Mouse (Mus musculus) CH12.LX (cell line): ENCODE data around the gene Mgarp. TPM values are rescaled to one million over a fixed set of nuclear protein-coding genes. Genes with fewer than 3 reads are reported as not detected.

Experiments
- DNase-seq: peaks from one replicate; pipeline ENCODE4 v3.0.0-alpha.2; 2013; ENCODE audit errors: extremely low read depth
- H3K27ac ChIP-seq: 2 replicates; pipeline ENCODE4 v1.5.1; 2012; ENCODE audit warnings: low read depth, mild to moderate bottlenecking, control low read depth, moderate library complexity; ENCODE audit not compliant: insufficient read depth
- H3K27me3 ChIP-seq: replicated peaks from 2 replicates; pipeline ENCODE3; 2012; ENCODE audit warnings: inconsistent platforms
- H3K36me3 ChIP-seq, 2 experiments: replicated peaks in 1 of 2; 2 replicates each; pipeline versions ENCODE3 to v1.6.1; 2012; ENCODE audit warnings: inconsistent platforms in 1 of 2, low read length in 1 of 2, mild to moderate bottlenecking in 1 of 2, mixed read lengths in 1 of 2, moderate library complexity in 1 of 2; ENCODE audit not compliant: control insufficient read depth in 1 of 2, insufficient read depth in 1 of 2
- H3K4me1 ChIP-seq, 2 experiments: 2 replicates each; pipeline ENCODE4 v1.6.1; 2012; ENCODE audit warnings: inconsistent platforms in 1 of 2, moderate library complexity in 1 of 2; ENCODE audit not compliant: insufficient read depth in 2 of 2, control insufficient read depth in 1 of 2
- H3K4me2 ChIP-seq: 2 replicates; pipeline ENCODE4 v1.6.1; 2012; ENCODE audit warnings: low read depth, mild to moderate bottlenecking, control low read depth; ENCODE audit not compliant: poor library complexity, insufficient read depth, severe bottlenecking
- H3K4me3 ChIP-seq, 3 experiments: fragments of 150-350 bp in 1 of 3; sonication (generic) in 1 of 3; replicated peaks in 1 of 3; 2 replicates each; pipeline versions ENCODE3 to v1.5.1; 2011 to 2012; ENCODE audit warnings: low read depth in 2 of 3, low read length in 2 of 3, mild to moderate bottlenecking in 2 of 3, moderate library complexity in 2 of 3, control low read depth in 1 of 3, improper control_type of control experiment in 1 of 3, inconsistent platforms in 1 of 3, mixed read lengths in 1 of 3; ENCODE audit not compliant: poor library complexity in 1 of 3
- H3K79me2 ChIP-seq: replicated peaks from 2 replicates; pipeline ENCODE4 v1.6.1; 2012; ENCODE audit warnings: mild to moderate bottlenecking, moderate library complexity; ENCODE audit not compliant: control insufficient read depth, poor library complexity, insufficient read depth, severe bottlenecking; ENCODE audit errors: extremely low read depth
- H3K9ac ChIP-seq: 2 replicates; pipeline ENCODE4 v1.6.1; 2012; ENCODE audit warnings: low read depth, mild to moderate bottlenecking, control low read depth, moderate library complexity; ENCODE audit not compliant: insufficient read depth
- H3K9me3 ChIP-seq: replicated peaks from 2 replicates; pipeline ENCODE3; 2012; ENCODE audit warnings: low read length, inconsistent platforms, mixed read lengths
- CHD1 ChIP-seq: IDR thresholded peaks from 2 replicates; pipeline ENCODE4 v1.6.1; 2012; ENCODE audit warnings: low read depth, low read length, improper control_type of control experiment, inconsistent platforms
- E2F4 ChIP-seq: IDR thresholded peaks from 2 replicates; pipeline ENCODE4 v1.6.1; 2011; ENCODE audit warnings: low read depth, low read length, improper control_type of control experiment; ENCODE audit not compliant: insufficient replicate concordance
- ELF1 ChIP-seq: IDR thresholded peaks from 2 replicates; pipeline ENCODE4 v1.6.1; 2014; ENCODE audit warnings: low read depth, mild to moderate bottlenecking, inconsistent platforms, low read length, improper control_type of control experiment
- EP300 ChIP-seq: IDR thresholded peaks from 2 replicates; pipeline ENCODE4 v1.6.1; 2011; ENCODE audit warnings: low read length, improper control_type of control experiment
- ETS1 ChIP-seq: conservative IDR thresholded peaks from 2 replicates; pipeline ENCODE4 v1.6.1; 2012; ENCODE audit warnings: low read depth, mild to moderate bottlenecking, inconsistent platforms, low read length, improper control_type of control experiment, moderate library complexity
- GABPA ChIP-seq: IDR thresholded peaks from 2 replicates; pipeline ENCODE4 v1.6.1; 2012; ENCODE audit warnings: low read depth, low read length, improper control_type of control experiment, inconsistent platforms; ENCODE audit not compliant: insufficient replicate concordance
- HCFC1 ChIP-seq: IDR thresholded peaks from 2 replicates; pipeline ENCODE4 v1.6.1; 2012; ENCODE audit warnings: low read depth, mild to moderate bottlenecking, inconsistent platforms, low read length, improper control_type of control experiment
- IRF4 ChIP-seq: IDR thresholded peaks from 2 replicates; pipeline ENCODE4 v1.6.1; 2014; ENCODE audit warnings: low read depth, mild to moderate bottlenecking, inconsistent platforms, low read length, improper control_type of control experiment
- JUN ChIP-seq: IDR thresholded peaks from 2 replicates; pipeline ENCODE4 v1.6.1; 2011; ENCODE audit warnings: low read depth, mild to moderate bottlenecking, low read length, improper control_type of control experiment, moderate library complexity; ENCODE audit not compliant: insufficient read depth
- JUND ChIP-seq: conservative IDR thresholded peaks from 2 replicates; pipeline ENCODE4 v1.6.1; 2011; ENCODE audit warnings: low read depth, low read length, improper control_type of control experiment
- KAT2A ChIP-seq: IDR thresholded peaks from 2 replicates; pipeline ENCODE4 v1.6.1; 2012; ENCODE audit warnings: low read length, improper control_type of control experiment, inconsistent platforms; ENCODE audit not compliant: insufficient replicate concordance
- MAFK ChIP-seq: IDR thresholded peaks from 2 replicates; pipeline ENCODE4 v1.6.1; 2011; ENCODE audit warnings: low read length, improper control_type of control experiment; ENCODE audit not compliant: insufficient replicate concordance
- MAX ChIP-seq: IDR thresholded peaks from 2 replicates; pipeline ENCODE4 v1.6.1; 2011; ENCODE audit warnings: low read length, improper control_type of control experiment
- MAZ ChIP-seq: IDR thresholded peaks from 2 replicates; pipeline ENCODE4 v1.6.1; 2012; ENCODE audit warnings: low read depth, mild to moderate bottlenecking, inconsistent platforms, low read length, improper control_type of control experiment, moderate library complexity
- MEF2A ChIP-seq: IDR thresholded peaks from 2 replicates; pipeline ENCODE4 v1.6.1; 2014; ENCODE audit warnings: low read depth, mild to moderate bottlenecking, inconsistent platforms, low read length, improper control_type of control experiment, borderline replicate concordance
- MXI1 ChIP-seq: IDR thresholded peaks from 2 replicates; pipeline ENCODE4 v1.6.1; 2011; ENCODE audit warnings: mild to moderate bottlenecking, low read depth, low read length, improper control_type of control experiment
- NELFE ChIP-seq: IDR thresholded peaks from 2 replicates; pipeline ENCODE4 v1.6.1; 2011; ENCODE audit warnings: low read depth, low read length, improper control_type of control experiment
- NRF1 ChIP-seq: IDR thresholded peaks from 2 replicates; pipeline ENCODE4 v1.6.1; 2014; ENCODE audit warnings: low read depth, mild to moderate bottlenecking, inconsistent platforms, low read length, improper control_type of control experiment, moderate library complexity
- PAX5 ChIP-seq: IDR thresholded peaks from 2 replicates; pipeline ENCODE4 v1.6.1; 2012; ENCODE audit warnings: low read length, inconsistent platforms, mixed read lengths
- POLR2AphosphoS2 ChIP-seq: IDR thresholded peaks from 2 replicates; pipeline ENCODE4 v1.6.1; 2011; ENCODE audit warnings: low read depth, low read length, improper control_type of control experiment
- RCOR1 ChIP-seq: conservative IDR thresholded peaks from 2 replicates; pipeline ENCODE4 v1.6.1; 2012; ENCODE audit warnings: low read depth, mild to moderate bottlenecking, inconsistent platforms, low read length, improper control_type of control experiment
- TBP ChIP-seq: conservative IDR thresholded peaks from 2 replicates; pipeline ENCODE4 v1.6.1; 2011; ENCODE audit warnings: low read depth, low read length, improper control_type of control experiment
- UBTF ChIP-seq: IDR thresholded peaks from 2 replicates; pipeline ENCODE4 v1.6.1; 2012; ENCODE audit warnings: low read depth, mild to moderate bottlenecking, inconsistent platforms, low read length, improper control_type of control experiment, moderate library complexity
- USF2 ChIP-seq: conservative IDR thresholded peaks from 2 replicates; pipeline ENCODE4 v1.6.1; 2011; ENCODE audit warnings: low read depth, low read length, improper control_type of control experiment
- ZC3H11A ChIP-seq: IDR thresholded peaks from 2 replicates; pipeline ENCODE4 v1.6.1; 2012; ENCODE audit warnings: low read depth, mild to moderate bottlenecking, inconsistent platforms, low read length, improper control_type of control experiment
- ZKSCAN1 ChIP-seq: IDR thresholded peaks from 2 replicates; pipeline ENCODE4 v1.6.1; 2012; ENCODE audit warnings: low read depth, inconsistent platforms, low read length, improper control_type of control experiment, borderline replicate concordance
- ZNF384 ChIP-seq: IDR thresholded peaks from 2 replicates; pipeline ENCODE4 v1.6.1; 2012; ENCODE audit warnings: low read depth, low read length, improper control_type of control experiment, inconsistent platforms
- dilution Hi-C: fragments of 300-500 bp; cut with MboI; formaldehyde crosslinking; loops from 2 replicates; pipeline ENCODE4 v1.14.3; 2020; ENCODE audit warnings: low sequenced_read_pairs; ENCODE audit not compliant: extremely low pct_unique_long_range_greater_than_20kb, extremely low pct_ligation_motif_present
- in situ Hi-C: fragments of 300-500 bp; cut with MboI; formaldehyde crosslinking; loops from 3 replicates; pipeline ENCODE4 v1.14.3; 2019; ENCODE audit warnings: low sequenced_read_pairs, low pct_ligation_motif_present, low pct_unique_long_range_greater_than_20kb, mixed read lengths
- polyA plus RNA-seq: library from polyadenylated mRNA; unstranded; fragments of >175 nt; gene quantifications from 2 replicates; pipeline ENCODE4 v1.2.1, GENCODE M21; 2012; ENCODE audit warnings: low read depth; ENCODE audit not compliant: insufficient read length
- total RNA-seq, 2 experiments: library from RNA; depleted of rRNA; stranded (reverse); fragments of 300-350 nt in 1 of 2; fragments of >200 nt in 1 of 2; gene quantifications; 2 replicates each; pipeline ENCODE4 v1.2.3; 2012 to 2014

Mgarp gene
- total and polyA plus RNA-seq, 3 experiments, result not detected

DNA sequence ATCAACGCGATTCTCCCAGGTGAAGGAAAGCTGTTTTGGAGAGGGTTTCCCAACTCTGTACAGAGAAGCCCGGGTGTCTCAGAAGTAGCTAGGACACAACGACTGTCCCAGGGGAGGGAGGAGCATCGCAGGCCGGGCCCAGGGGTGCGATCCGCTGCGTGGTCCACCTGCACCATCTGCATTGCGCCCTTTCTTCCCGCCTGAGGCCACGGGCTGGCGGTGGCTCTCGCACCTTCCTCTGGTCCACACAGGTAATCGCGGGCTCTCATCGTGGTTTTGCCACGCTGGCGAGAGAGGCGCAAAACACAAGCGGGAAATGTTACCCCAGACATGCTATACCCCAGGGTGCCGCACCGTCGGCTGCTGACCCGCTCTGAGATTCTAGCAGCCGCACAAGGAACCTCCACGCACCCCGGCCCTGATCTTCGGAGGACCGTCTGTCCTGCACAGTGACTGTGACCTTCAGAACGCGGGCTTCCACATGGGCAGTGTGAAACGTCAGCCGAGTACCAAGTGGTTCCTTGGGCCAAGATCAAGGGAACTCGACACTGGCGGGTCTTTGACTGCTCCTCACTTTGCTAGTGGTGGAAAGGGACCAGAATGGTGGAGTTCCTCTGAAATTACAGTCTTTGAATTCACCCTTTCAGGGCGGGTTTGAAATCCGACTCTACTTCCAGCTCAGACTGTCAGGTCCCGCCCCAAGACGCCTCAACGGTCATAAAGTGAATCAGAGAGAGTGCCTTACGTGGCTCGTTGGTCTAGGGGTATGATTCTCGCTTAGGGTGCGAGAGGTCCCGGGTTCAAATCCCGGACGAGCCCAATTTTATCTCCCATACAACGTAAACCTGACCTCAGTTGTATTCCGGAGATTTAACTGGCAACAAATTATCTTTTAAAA is 37.6 kb downstream of the Mgarp start (continued):
- no peak for TF ChIP-seq EP300
- peak; percentile 81; the same call in 1 of the 2 replicates for TF ChIP-seq KAT2A
- no peak for TF ChIP-seq POLR2AphosphoS2
- TF ChIP-seq ZKSCAN1, result no peak
- peak; percentile 67 for TF ChIP-seq NRF1
- peak; percentile 97 for TF ChIP-seq ELF1

DNA sequence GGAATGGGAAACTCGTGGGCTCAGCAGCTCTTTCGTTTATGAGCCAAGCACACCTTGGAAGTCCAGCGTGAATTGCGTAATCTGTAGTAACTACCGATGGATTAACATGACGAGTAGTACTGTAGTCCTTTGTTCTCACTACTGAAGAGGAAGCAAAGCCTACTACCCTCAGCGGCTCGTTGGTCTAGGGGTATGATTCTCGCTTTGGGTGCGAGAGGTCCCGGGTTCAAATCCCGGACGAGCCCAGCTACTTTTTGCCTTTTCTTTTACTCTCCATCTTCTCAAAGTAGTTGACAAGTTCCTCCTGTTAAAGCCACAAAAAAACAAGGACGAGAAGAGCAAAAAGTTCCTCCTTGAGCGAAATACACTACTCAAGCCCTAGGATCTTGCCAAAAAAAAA is 38.4 kb downstream of the Mgarp start:
- H3K79me2 ChIP-seq, result no peaks in the 10 kb centered on the region
- TF ChIP-seq KAT2A, result peak; percentile 81; the same call in 1 of the 2 replicates
- TF ChIP-seq ZNF384, result peak; percentile 82
- 0 out of 2 replicates have a peak, but pooled peaks have one; percentile 80 for TF ChIP-seq E2F4
- peak; percentile 100 for TF ChIP-seq TBP
- TF ChIP-seq USF2, result no peak
- TF ChIP-seq ELF1, result peak; percentile 97
- TF ChIP-seq JUND, result no peak
- no peak for TF ChIP-seq EP300
- TF ChIP-seq MAZ, result no peak
- no peak for TF ChIP-seq JUN
- TF ChIP-seq PAX5, result no peak
- no peak for TF ChIP-seq RCOR1
- TF ChIP-seq HCFC1, result no peak
- TF ChIP-seq CHD1, result no peak
- TF ChIP-seq ZC3H11A, result no peak
- TF ChIP-seq ETS1, result no peak
- no peak for TF ChIP-seq NELFE
- no peak for TF ChIP-seq GABPA
- no peak for TF ChIP-seq MEF2A
- no peak for TF ChIP-seq UBTF
- TF ChIP-seq NRF1, result peak; percentile 63
- TF ChIP-seq MAX, result no peak
- no peak for TF ChIP-seq MXI1
- peak; percentile 96 for TF ChIP-seq MAFK
- TF ChIP-seq IRF4, result no peak; the same call in 1 of the 2 replicates
- TF ChIP-seq POLR2AphosphoS2, result no peak
- no peak overlapping the region for H3K27ac ChIP-seq
- H3K9me3 ChIP-seq, result no peaks in the 10 kb centered on the region
- H3K4me2 ChIP-seq, result peak overlapping the region; percentile 52; the same call in 1 of the 2 replicates
- peak overlapping the region; percentile 61 for H3K9ac ChIP-seq
- H3K4me3 ChIP-seq, result peak overlapping the region; percentile 75 to 94 (median 91)
- DNase-seq, result peak; percentile 92
- H3K27me3 ChIP-seq, result no peaks in the 10 kb centered on the region
- no peaks in the 10 kb centered on the region for H3K36me3 ChIP-seq
- in situ Hi-C loops (loop anchor here (10.0 kb wide), 1 partner anchor 73 kb away; no protein-coding TSS in a partner anchor), dilution Hi-C loops (no loop called here)
- peaks cover 4% of the 10 kb centered on the region in 2 experiments for H3K4me1 ChIP-seq
